Mouse (Mus musculus) MEL (cell line): Measurements from ENCODE around the gene Cracr2a.

Experiments used
- BHLHE40 ChIP-seq: IDR thresholded peaks from 2 replicates; pipeline ENCODE4 v1.6.1; 2012; ENCODE audit warnings: low read depth, mild to moderate bottlenecking, inconsistent platforms, low read length, improper control_type of control experiment, borderline replicate concordance
- CTCF ChIP-seq, 3 experiments: IDR thresholded peaks in 2 of 3; conservative IDR thresholded peaks in 1 of 3; 2 replicates each; pipeline ENCODE4 v1.5.1; 2011 to 2012; ENCODE audit warnings: low read length in 3 of 3, low read depth in 2 of 3, mild to moderate bottlenecking in 2 of 3, improper control_type of control experiment in 1 of 3, inconsistent platforms in 1 of 3, mixed read lengths in 1 of 3, moderate library complexity in 1 of 3; ENCODE audit not compliant: control insufficient read depth in 1 of 3, insufficient read depth in 1 of 3, poor library complexity in 1 of 3, severe bottlenecking in 1 of 3
- E2F4 ChIP-seq: IDR thresholded peaks from 2 replicates; pipeline ENCODE4 v1.6.1; 2011; ENCODE audit warnings: low read depth, low read length, improper control_type of control experiment, borderline replicate concordance
- MYC ChIP-seq: IDR thresholded peaks from 2 replicates; pipeline ENCODE4 v1.6.1; 2011; ENCODE audit warnings: low read depth, mild to moderate bottlenecking, low read length, improper control_type of control experiment, moderate library complexity
- POLR2A ChIP-seq, 2 experiments: IDR thresholded peaks; 2 replicates each; pipeline ENCODE4 v1.6.1; 2011 to 2012; ENCODE audit warnings: low read length in 2 of 2, mild to moderate bottlenecking in 2 of 2, control low read depth in 1 of 2, improper control_type of control experiment in 1 of 2, low read depth in 1 of 2, moderate library complexity in 1 of 2; ENCODE audit not compliant: control insufficient read depth in 1 of 2, insufficient read depth in 1 of 2, poor library complexity in 1 of 2
- RCOR1 ChIP-seq: IDR thresholded peaks from 2 replicates; pipeline ENCODE4 v1.6.1; 2012; ENCODE audit warnings: low read depth, mild to moderate bottlenecking, inconsistent platforms, low read length, improper control_type of control experiment
- TBP ChIP-seq: IDR thresholded peaks from 2 replicates; pipeline ENCODE4 v1.8.0; 2011; ENCODE audit warnings: low read depth, low read length, improper control_type of control experiment
- UBTF ChIP-seq: IDR thresholded peaks from 2 replicates; pipeline ENCODE4 v1.6.1; 2012; ENCODE audit warnings: low read depth, mild to moderate bottlenecking, inconsistent platforms, low read length, improper control_type of control experiment, moderate library complexity, borderline replicate concordance; ENCODE audit not compliant: insufficient read depth

- TF ChIP-seq UBTF (no peak), POLR2A (IDR thresholded peaks at IDR 0.05; ENCODE audit: control insufficient read depth in 1 of 2, insufficient read depth in 1 of 2, low read depth in 1 of 2, low read length in 2 of 2, poor library complexity in 1 of 2) (peak in 1 of 2 experiments; percentile 39; a peak in 1 of 4 replicates), RCOR1 (no peak), TBP (no peak), E2F4 (no peak), CTCF (IDR thresholded peaks at IDR 0.05 in 2 of 3, conservative IDR thresholded peaks at IDR 0.05 in 1 of 3; ENCODE audit: control insufficient read depth in 1 of 3, insufficient read depth in 1 of 3, low read depth in 2 of 3, low read length in 3 of 3, poor library complexity in 1 of 3, severe bottlenecking in 1 of 3) (peak; percentile 59 to 84 (median 74)), BHLHE40 (peak; percentile 72; the same call in 1 of the 2 replicates), MYC (peak; percentile 99)
These were observed at the start of gene Cracr2a for GRCm38 (mm10) chr6:127561231-127562020.
